Mouse (Mus musculus) megakaryocyte, embryonic 14.5 days (primary cell): ENCODE data around the gene Rasgef1b.

Experiments used
- FLI1 ChIP-seq: IDR thresholded peaks from 2 replicates; pipeline ENCODE4 v1.6.1; 2012; ENCODE audit warnings: low read length, inconsistent platforms, mixed read lengths
- GATA1 ChIP-seq: IDR thresholded peaks from 3 replicates; pipeline ENCODE4 v1.6.1; 2012; ENCODE audit warnings: mixed read lengths, low read length, inconsistent platforms, borderline replicate concordance

- TF ChIP-seq FLI1 (no peak), GATA1 (no peak)
Observed at GRCm38 (mm10) chr5:99753843-99754242, 25.0 kb upstream of the Rasgef1b start.
